Mouse (Mus musculus) liver, embryonic 11.5 days (tissue): Measurements from ENCODE around the gene Auts2. TPM values are rescaled to one million over a fixed set of nuclear protein-coding genes. Genes with fewer than 3 reads are reported as not detected.

Source experiments
- ATAC-seq: fragments of 200-750 bp; cut with Nextera tagmentation; replicated peaks from 2 replicates; pipeline ENCODE4 v1.8.0; 2017; ENCODE audit warnings: moderate number of reproducible peaks, mild to moderate bottlenecking, moderate TSS enrichment, moderate library complexity; ENCODE audit not compliant: low FRiP score
- DNase-seq: peaks from one replicate; pipeline ENCODE4 v3.0.0-alpha.2; 2017; ENCODE audit warnings: low spot score
- H3K27ac ChIP-seq: fragments of 300-500 bp; sonication (generic); 2 replicates; pipeline ENCODE4 v1.5.1; 2014; ENCODE audit warnings: mild to moderate bottlenecking, low read depth, low read length, control low read depth
- H3K27me3 ChIP-seq: fragments of 300-500 bp; sonication (generic); replicated peaks from 2 replicates; pipeline ENCODE4 v1.6.1; 2014; ENCODE audit warnings: low read length, mixed read lengths; ENCODE audit not compliant: control insufficient read depth, insufficient read depth
- H3K36me3 ChIP-seq: fragments of 300-500 bp; sonication (generic); 2 replicates; pipeline ENCODE4 v1.6.1; 2014; ENCODE audit warnings: mild to moderate bottlenecking, low read length, moderate library complexity, mixed read lengths; ENCODE audit not compliant: control insufficient read depth, insufficient read depth
- H3K4me1 ChIP-seq: fragments of 300-500 bp; sonication (generic); replicated peaks from 2 replicates; pipeline ENCODE4 v1.6.1; 2014; ENCODE audit warnings: low read length, mixed read lengths; ENCODE audit not compliant: control insufficient read depth, insufficient read depth
- H3K4me2 ChIP-seq: fragments of 300-500 bp; sonication (generic); 2 replicates; pipeline ENCODE4 v1.6.1; 2014; ENCODE audit warnings: mild to moderate bottlenecking, control low read depth, moderate library complexity
- H3K4me3 ChIP-seq: fragments of 300-500 bp; sonication (generic); 2 replicates; pipeline ENCODE4 v1.5.1; 2014; ENCODE audit warnings: low read depth, low read length, control low read depth
- H3K9ac ChIP-seq: fragments of 300-500 bp; sonication (generic); 2 replicates; pipeline ENCODE4 v1.6.1; 2014; ENCODE audit warnings: low read depth, low read length, control low read depth
- H3K9me3 ChIP-seq: fragments of 300-500 bp; sonication (generic); 2 replicates; pipeline ENCODE4 v1.6.1; 2016; ENCODE audit warnings: low read length, inconsistent platforms, mixed read lengths; ENCODE audit not compliant: control insufficient read depth
- WGBS: fragments of 180-500 bp; shearing (Covaris S2); extraction: QIAGEN DNeasy Blood & Tissue Kit; methylation state at CpG from one replicate; pipeline ENCODE4 v1.1.7; 2014; 5-methylcytosine and 5-hydroxymethylcytosine counted together
- polyA plus RNA-seq: library from polyadenylated mRNA; unstranded; fragments of >200 nt; fragmentation: Nextera tagmentation; extraction: Ambion mirVana; gene quantifications from 2 replicates; pipeline ENCODE4 v1.2.1, GENCODE M21; 2014

The Auts2 gene
- polyA plus RNA-seq, 1 experiment from 2014 or later, result 13.8 TPM

DNA sequence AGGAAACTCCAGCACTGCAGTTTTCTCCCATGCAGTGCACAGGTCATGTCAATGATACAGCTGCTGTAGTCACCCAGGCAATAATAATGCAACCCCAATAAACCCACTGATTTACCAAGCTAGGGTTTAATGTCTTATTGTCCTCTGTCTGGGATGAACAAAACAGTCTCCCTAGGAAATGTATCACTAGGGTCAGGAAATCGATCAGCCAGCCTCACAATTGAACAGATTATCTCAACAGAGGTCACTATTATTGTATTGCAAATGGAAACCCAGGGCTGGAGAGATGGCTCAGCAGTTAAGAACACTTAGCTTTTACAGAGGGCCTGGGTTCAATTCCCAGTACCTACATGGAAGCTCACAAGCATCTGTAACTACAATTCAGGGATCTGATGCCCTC is 65.6 kb downstream of the Auts2 start:
- no peaks in the 10 kb centered on the region for H3K27me3 ChIP-seq
- 71% methylated on average over 1 of the region's 1 CpGs for WGBS
- H3K4me2 ChIP-seq, result no peak overlapping the region
- no peak overlapping the region for H3K27ac ChIP-seq
- no peak overlapping the region for H3K4me3 ChIP-seq
- no peak for DNase-seq
- H3K9me3 ChIP-seq, result no peaks in the 10 kb centered on the region
- no peak overlapping the region for H3K9ac ChIP-seq
- peaks cover 12% of the 10 kb centered on the region for H3K4me1 ChIP-seq
- H3K36me3 ChIP-seq, result no peaks in the 10 kb centered on the region
- ATAC-seq, result no peak

DNA sequence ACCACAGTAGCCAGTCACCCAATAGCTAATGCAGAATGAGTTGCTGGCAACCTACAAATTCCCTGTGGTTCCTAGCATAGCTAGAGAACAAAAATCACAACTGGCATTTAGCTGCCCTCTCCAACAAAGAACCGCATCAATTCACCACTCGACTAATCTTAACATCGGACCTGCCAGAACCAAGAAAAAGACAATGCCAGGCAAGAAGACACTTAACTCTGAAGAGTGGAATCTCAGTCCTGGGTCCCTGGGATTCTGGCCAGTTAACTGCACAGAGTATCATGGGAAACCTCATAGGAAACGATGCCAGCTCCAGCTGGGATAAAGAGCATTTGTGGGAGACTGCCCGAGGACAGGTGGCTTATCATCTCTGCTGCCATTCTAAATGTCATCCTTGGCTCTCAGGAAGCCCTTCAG is 70.2 kb downstream of the Auts2 start:
- no peaks in the 10 kb centered on the region for H3K36me3 ChIP-seq
- no peak overlapping the region for H3K9ac ChIP-seq
- H3K9me3 ChIP-seq, result no peaks in the 10 kb centered on the region
- no peak for ATAC-seq
- DNase-seq, result no peak
- 75% methylated on average over 5 of the region's 5 CpGs for WGBS
- H3K4me3 ChIP-seq, result no peak overlapping the region
- H3K27me3 ChIP-seq, result no peaks in the 10 kb centered on the region
- no peaks in the 10 kb centered on the region for H3K4me1 ChIP-seq
- H3K27ac ChIP-seq, result no peak overlapping the region
- no peak overlapping the region for H3K4me2 ChIP-seq

DNA sequence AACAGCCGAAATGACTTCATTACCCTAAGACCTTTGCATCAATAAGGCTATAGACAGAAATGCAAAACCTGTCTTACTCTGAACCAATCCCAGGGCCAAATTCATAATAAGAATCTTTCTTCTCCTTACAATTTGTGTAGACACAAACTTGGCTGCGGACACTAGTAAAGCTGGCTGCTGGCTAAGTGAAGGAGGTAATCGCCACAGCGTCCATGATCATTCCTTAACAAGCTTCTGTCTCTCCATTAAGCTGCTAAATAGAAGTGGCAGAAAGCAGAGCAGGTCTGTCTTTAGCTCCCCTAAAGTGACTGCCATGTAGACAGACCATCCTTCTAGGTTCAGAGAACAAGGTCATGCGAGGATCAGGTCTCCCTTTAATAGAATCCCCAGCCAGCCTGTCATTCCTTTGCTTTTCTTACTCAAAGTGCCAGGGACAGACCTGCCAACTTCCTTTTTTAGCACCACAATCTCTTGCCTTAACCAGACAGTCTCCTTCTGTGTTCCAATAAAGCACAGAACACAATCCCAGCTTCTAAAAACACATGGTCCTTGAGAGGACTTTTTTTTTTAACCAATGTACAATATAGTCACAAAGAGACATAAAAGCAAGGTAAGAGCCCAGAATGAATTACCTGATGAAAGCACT is 70.8 kb downstream of the Auts2 start:
- Histone ChIP-seq H3K36me3 (no peaks in the 10 kb centered on the region), H3K27ac (no peak overlapping the region), H3K4me2 (no peak overlapping the region), H3K4me1 (peaks cover 2% of the 10 kb centered on the region), H3K9me3 (no peaks in the 10 kb centered on the region), H3K9ac (no peak overlapping the region), H3K4me3 (no peak overlapping the region), H3K27me3 (no peaks in the 10 kb centered on the region)
- 82% methylated on average over 5 of the region's 5 CpGs for WGBS
- ATAC-seq (no peak), DNase-seq (no peak)

DNA sequence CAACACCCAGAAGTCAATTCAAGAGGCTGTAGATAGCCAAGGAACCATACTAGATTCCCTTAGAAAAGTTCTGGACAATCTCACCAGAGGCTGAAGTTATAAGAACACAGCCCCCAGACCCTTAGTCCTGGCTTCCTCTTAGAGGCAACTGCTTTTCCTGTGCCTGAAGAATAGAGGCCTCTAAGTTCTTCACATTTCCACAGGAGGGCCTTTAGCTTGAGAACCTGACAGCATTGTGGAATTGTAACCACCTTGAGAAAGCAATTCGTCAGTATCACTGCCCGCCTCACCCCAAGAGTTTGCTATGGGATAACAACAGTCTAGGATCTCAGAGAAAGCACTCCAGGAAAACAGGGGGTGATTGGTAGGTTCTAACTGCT is 75.8 kb downstream of the Auts2 start:
- H3K4me2 ChIP-seq, result no peak overlapping the region
- H3K27me3 ChIP-seq, result no peaks in the 10 kb centered on the region
- H3K9me3 ChIP-seq, result no peaks in the 10 kb centered on the region
- H3K36me3 ChIP-seq, result no peaks in the 10 kb centered on the region
- no peak overlapping the region for H3K4me3 ChIP-seq
- H3K4me1 ChIP-seq, result peaks cover 19% of the 10 kb centered on the region
- no peak overlapping the region; the same call in 1 of the 2 replicates for H3K27ac ChIP-seq
- 61% methylated on average over 2 of the region's 2 CpGs for WGBS
- ATAC-seq (no peak), DNase-seq (no peak)
- H3K9ac ChIP-seq, result no peak overlapping the region

DNA sequence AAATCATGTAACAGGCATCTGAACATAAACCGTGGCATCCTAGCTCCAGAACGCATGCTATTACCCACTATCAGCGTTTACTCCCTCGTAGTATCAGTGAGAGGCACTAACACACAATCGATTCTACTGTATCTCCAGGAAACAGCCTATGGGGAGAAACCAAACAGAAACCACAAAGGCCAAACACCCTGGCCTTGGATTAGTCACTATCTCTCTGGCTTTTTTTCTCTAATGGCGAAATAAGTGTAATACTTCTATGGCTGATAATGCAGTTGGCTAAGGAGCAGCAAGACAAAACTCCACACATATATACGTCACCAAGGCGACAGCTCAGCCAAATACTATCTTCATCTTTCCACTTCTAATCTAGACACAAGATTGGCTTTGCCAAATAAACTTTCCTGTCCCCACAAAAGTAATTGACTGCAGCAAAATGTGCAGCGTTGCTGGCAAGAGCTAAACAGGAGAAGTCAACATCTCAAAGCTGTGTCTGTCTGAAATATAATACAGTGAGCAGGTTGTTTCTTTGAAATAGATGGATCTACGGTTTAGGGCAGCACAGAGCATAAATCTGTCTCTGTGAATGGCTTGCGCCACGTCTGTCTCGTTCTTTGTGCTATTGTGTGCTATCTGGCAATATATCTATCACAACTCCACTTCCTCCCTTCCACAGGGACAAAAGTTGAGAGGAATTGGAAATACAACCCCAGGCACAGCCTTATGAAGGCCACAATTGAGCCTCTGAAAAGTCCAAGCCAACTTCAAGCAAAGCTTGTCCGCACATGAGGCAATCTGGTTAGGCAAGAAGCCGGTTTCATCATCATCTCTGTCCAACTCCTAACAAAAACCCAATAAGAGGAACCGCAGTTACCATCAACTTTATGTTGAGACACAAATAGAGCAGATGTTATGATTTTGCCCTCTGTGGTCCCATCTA is 76.4 kb downstream of the Auts2 start:
- Histone ChIP-seq H3K27me3 (no peaks in the 10 kb centered on the region), H3K9me3 (no peaks in the 10 kb centered on the region), H3K36me3 (no peaks in the 10 kb centered on the region), H3K4me2 (peak overlapping the region; percentile 23), H3K27ac (peak overlapping the region; percentile 4), H3K9ac (no peak overlapping the region), H3K4me1 (peaks cover 19% of the 10 kb centered on the region), H3K4me3 (no peak overlapping the region)
- WGBS, result 28% methylated on average over 16 of the region's 16 CpGs
- no peak for DNase-seq
- ATAC-seq, result peak; percentile 92

- DNase-seq (no peak), ATAC-seq (no peak)
- Histone ChIP-seq H3K9ac (no peak overlapping the region), H3K4me1 (peaks cover 19% of the 10 kb centered on the region), H3K36me3 (no peaks in the 10 kb centered on the region), H3K9me3 (no peaks in the 10 kb centered on the region), H3K4me3 (no peak overlapping the region), H3K4me2 (no peak overlapping the region), H3K27ac (no peak overlapping the region), H3K27me3 (no peaks in the 10 kb centered on the region)
- 89% methylated on average over 11 of the region's 11 CpGs for WGBS
These were observed 80.6 kb downstream of the Auts2 start for GRCm38 (mm10) chr5:132462560-132462959.

- H3K27me3 ChIP-seq, result no peaks in the 10 kb centered on the region
- DNase-seq (no peak), ATAC-seq (no peak)
- 87% methylated on average over 7 of the region's 7 CpGs for WGBS
- H3K9me3 ChIP-seq, result no peaks in the 10 kb centered on the region
- no peak overlapping the region for H3K27ac ChIP-seq
- H3K4me1 ChIP-seq, result no peaks in the 10 kb centered on the region
- no peak overlapping the region for H3K9ac ChIP-seq
- H3K4me3 ChIP-seq, result no peak overlapping the region
- H3K36me3 ChIP-seq, result no peaks in the 10 kb centered on the region
- H3K4me2 ChIP-seq, result no peak overlapping the region
These were observed 84.6 kb downstream of the Auts2 start for GRCm38 (mm10) chr5:132458498-132458897.

DNA sequence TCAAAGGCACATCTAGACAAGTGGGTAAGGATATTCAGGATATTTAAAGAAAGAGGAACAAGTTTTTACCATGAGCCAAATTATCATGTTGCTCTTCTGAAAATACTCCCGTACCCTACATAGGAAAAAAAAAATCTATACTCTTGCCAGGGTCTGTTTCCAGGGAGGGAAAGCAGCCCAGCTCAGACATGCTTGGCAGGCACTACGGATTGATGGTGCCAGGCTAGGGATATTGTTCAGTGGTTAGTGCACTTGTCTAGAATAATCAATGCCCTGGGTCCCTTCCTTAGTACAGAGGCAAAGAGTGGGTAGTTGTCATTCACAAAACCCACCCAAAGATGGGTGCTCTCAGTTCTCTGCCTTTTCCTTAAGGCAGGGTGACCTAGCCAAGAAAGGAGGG is 90.8 kb downstream of the Auts2 start:
- WGBS, result 78% methylated on average over 2 of the region's 2 CpGs
- Histone ChIP-seq H3K27me3 (no peaks in the 10 kb centered on the region), H3K4me3 (no peak overlapping the region), H3K9me3 (no peaks in the 10 kb centered on the region), H3K36me3 (no peaks in the 10 kb centered on the region), H3K4me2 (no peak overlapping the region), H3K4me1 (peaks cover 3% of the 10 kb centered on the region), H3K9ac (no peak overlapping the region), H3K27ac (no peak overlapping the region)
- DNase-seq (no peak), ATAC-seq (no peak)

DNA sequence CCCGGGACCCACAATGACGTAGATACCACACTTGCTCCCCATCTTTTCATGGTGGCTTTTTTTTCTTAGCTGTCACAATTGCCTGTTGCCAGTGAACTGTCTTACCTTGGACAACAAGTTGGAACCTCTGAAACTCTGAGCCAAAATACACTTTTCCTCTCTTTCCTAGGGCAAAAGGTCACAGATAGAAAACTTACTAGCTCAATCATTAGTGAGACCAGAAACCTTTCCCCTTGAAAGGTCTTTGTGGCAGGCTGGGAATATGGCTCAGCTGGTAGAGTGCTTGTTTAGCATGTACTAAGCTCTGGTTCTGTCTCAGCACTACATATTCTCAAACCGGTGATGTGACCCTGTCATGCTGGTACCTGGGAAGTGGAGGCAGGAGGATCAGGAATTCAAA is 93.1 kb downstream of the Auts2 start:
- no peaks in the 10 kb centered on the region for H3K9me3 ChIP-seq
- no peak overlapping the region for H3K27ac ChIP-seq
- no peaks in the 10 kb centered on the region for H3K36me3 ChIP-seq
- DNase-seq, result no peak
- 84% methylated on average over 3 of the region's 3 CpGs for WGBS
- no peak overlapping the region for H3K4me2 ChIP-seq
- H3K4me3 ChIP-seq, result no peak overlapping the region
- ATAC-seq, result no peak
- H3K4me1 ChIP-seq, result peaks cover 8% of the 10 kb centered on the region
- no peak overlapping the region for H3K9ac ChIP-seq
- no peaks in the 10 kb centered on the region for H3K27me3 ChIP-seq
